Comparison of ENCODE assay signal across 28 mouse cellular contexts in the genomic region with DNA sequence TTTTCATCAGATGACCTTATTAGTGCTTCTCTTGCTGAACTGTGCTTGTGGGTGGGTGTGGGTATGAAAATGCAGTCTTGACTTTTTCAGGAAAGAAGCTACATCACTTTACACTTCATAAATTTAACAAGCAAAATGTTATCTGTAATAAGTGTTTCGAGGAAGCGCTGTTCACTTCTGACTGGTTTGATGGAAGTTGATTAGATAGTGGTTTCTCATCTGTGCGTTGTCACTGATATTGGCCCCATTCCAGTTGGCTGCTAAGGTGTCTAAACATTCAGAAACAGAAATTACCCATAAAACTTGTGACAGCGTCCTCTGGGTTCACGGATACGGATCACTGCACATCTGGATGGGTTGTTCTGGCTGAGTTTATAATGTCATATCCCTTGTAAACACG.
"Had no signal": no experiment of that assay in that cellular context is flagged by ENCODE, and none has a peak within 500 bp of the region (broad histone marks: within the 10 kb centered on the region; RNA-seq: fewer than 3 reads in every experiment).

No protein-coding gene starts in this region.

- H3K36me3 ChIP-seq: heart, embryonic 13.5 days; heart, embryonic 15.5 days; hindbrain, embryonic 10.5 days; hindbrain, embryonic 12.5 days; intestine, embryonic 15.5 days; limb, embryonic 10.5 days; limb, embryonic 12.5 days; liver, embryonic 13.5 days; liver, embryonic 15.5 days had no signal

- H3K4me3 ChIP-seq: gastrocnemius, adult 2 months; heart, embryonic 13.5 days; heart, embryonic 15.5 days; hindbrain, embryonic 10.5 days; hindbrain, embryonic 12.5 days; intestine, embryonic 15.5 days; layer of hippocampus, adult 2 months; limb, embryonic 10.5 days; limb, embryonic 12.5 days; liver, embryonic 13.5 days; liver, embryonic 15.5 days had no signal

- H3K4me1 ChIP-seq: heart, embryonic 15.5 days; hindbrain, embryonic 12.5 days; intestine, embryonic 15.5 days; limb, embryonic 12.5 days; liver, embryonic 13.5 days; liver, embryonic 15.5 days had no signal

- DNase-seq: gastrocnemius, adult 2 months; gastrocnemius, postnatal 10 days; gastrocnemius, postnatal 25 days; heart, adult 18-20 months; heart, postnatal 14 days; heart, postnatal 4 days; kidney, postnatal 10 days; kidney, postnatal 25 days; layer of hippocampus, postnatal 36 days; liver; liver, embryonic 13.5 days; liver, postnatal 0 days; lung, adult 2 months had no signal

- H3K4me2 ChIP-seq: heart, embryonic 11.5 days; heart, embryonic 13.5 days; heart, embryonic 15.5 days; hindbrain, embryonic 12.5 days; hindbrain, embryonic 14.5 days; intestine, embryonic 15.5 days; limb, embryonic 12.5 days; liver, embryonic 11.5 days; liver, embryonic 13.5 days; liver, embryonic 15.5 days had no signal

- H3K9ac ChIP-seq: heart, embryonic 13.5 days; heart, embryonic 15.5 days; hindbrain, embryonic 12.5 days; hindbrain, embryonic 14.5 days; intestine, embryonic 15.5 days; limb, embryonic 12.5 days; liver, embryonic 13.5 days; liver, embryonic 15.5 days; liver, postnatal 0 days had no signal

- ATAC-seq: hindbrain, embryonic 16.5 days; inflammation-experienced regulatory T-cells, adult 6 months; intestine, embryonic 15.5 days; intestine, postnatal 0 days; liver, postnatal 0 days had no signal

- H3K27me3 ChIP-seq: heart, embryonic 13.5 days; heart, embryonic 15.5 days; hindbrain, embryonic 12.5 days; intestine, embryonic 15.5 days; limb, embryonic 12.5 days; liver, embryonic 13.5 days; liver, embryonic 15.5 days had no signal

- H3K27ac ChIP-seq: gastrocnemius, adult 2 months; heart, embryonic 13.5 days; heart, embryonic 15.5 days; hindbrain, embryonic 10.5 days; hindbrain, embryonic 12.5 days; hindbrain, embryonic 14.5 days; intestine, embryonic 15.5 days; layer of hippocampus, adult 2 months; limb, embryonic 10.5 days; limb, embryonic 12.5 days; liver, embryonic 13.5 days; liver, embryonic 15.5 days had no signal

- H3K9me3 ChIP-seq: heart, embryonic 13.5 days; heart, embryonic 15.5 days; hindbrain, embryonic 10.5 days; hindbrain, embryonic 12.5 days; intestine, embryonic 15.5 days; limb, embryonic 10.5 days; limb, embryonic 12.5 days; liver, embryonic 13.5 days; liver, embryonic 15.5 days had no signal
